Mouse (Mus musculus) heart, adult 2 months (tissue): ENCODE measurements around the gene Lmntd1. TPM values are rescaled to one million over a fixed set of nuclear protein-coding genes. Genes with fewer than 3 reads are reported as not detected.

Source experiments
- DNase-seq, 2 experiments: peaks; one replicate each; pipeline ENCODE4 v3.0.0; 2021
- H3K27ac ChIP-seq: fragments of 200-600 bp; 2 replicates; pipeline ENCODE4 v1.8.1; 2022
- H3K27me3 ChIP-seq: fragments of 200-500 bp; 2 replicates; pipeline ENCODE4 v1.6.1; 2012; ENCODE audit warnings: mild to moderate bottlenecking, low read length, inconsistent platforms, mixed read lengths; ENCODE audit not compliant: control insufficient read depth, insufficient read depth
- H3K36me3 ChIP-seq: fragments of 200-500 bp; 2 replicates; pipeline ENCODE4 v1.6.1; 2012; ENCODE audit warnings: low read length, inconsistent platforms; ENCODE audit not compliant: control insufficient read depth, insufficient read depth
- H3K4me1 ChIP-seq: fragments of 200-500 bp; 2 replicates; pipeline ENCODE4 v1.6.1; 2011; ENCODE audit warnings: low read length; ENCODE audit not compliant: control insufficient read depth, insufficient read depth
- H3K4me3 ChIP-seq: fragments of 200-600 bp; 2 replicates; pipeline ENCODE4 v1.8.1; 2022
- H3K79me2 ChIP-seq: fragments of 200-500 bp; replicated peaks from 2 replicates; pipeline ENCODE4 v1.6.1; 2012; ENCODE audit warnings: mild to moderate bottlenecking, inconsistent platforms, low read length, moderate library complexity, mixed read lengths; ENCODE audit not compliant: control insufficient read depth, insufficient read depth
- H3K9ac ChIP-seq: fragments of 200-500 bp; 2 replicates; pipeline ENCODE4 v1.6.1; 2012; ENCODE audit warnings: low read depth, mild to moderate bottlenecking, control low read depth, inconsistent platforms, low read length, mixed read lengths
- CTCF ChIP-seq: fragments of 200-600 bp; IDR thresholded peaks from 2 replicates; pipeline ENCODE4 v1.8.1; 2022; ENCODE audit warnings: antibody characterized with exemption, mild to moderate bottlenecking, moderate library complexity
- EP300 ChIP-seq: fragments of 200-500 bp; IDR thresholded peaks from 2 replicates; pipeline ENCODE4 v1.6.1; 2011; ENCODE audit warnings: low read depth, low read length, control low read depth; ENCODE audit not compliant: insufficient read depth
- POLR2A ChIP-seq: fragments of 200-500 bp; IDR thresholded peaks from 2 replicates; pipeline ENCODE4 v1.6.1; 2011; ENCODE audit warnings: mild to moderate bottlenecking, low read depth, low read length, control low read depth; ENCODE audit not compliant: insufficient read depth
- WGBS: fragments of 180-500 bp; shearing (Covaris S2); methylation state at CpG from one replicate; pipeline ENCODE4 v1.1.7; 2018; 5-methylcytosine and 5-hydroxymethylcytosine counted together
- intact Hi-C: fragments of 180-260 bp; cut with DNase I; formaldehyde crosslinking; loops from one replicate; pipeline ENCODE4 v1.15.1; 2025
- polyA plus RNA-seq: library from polyadenylated mRNA; depleted of rRNA; stranded (reverse); fragments of >200 nt; gene quantifications from 2 replicates; pipeline ENCODE4 v1.2.3, GENCODE M21; 2012
- total RNA-seq, 2 experiments: library from RNA; stranded (reverse); gene quantifications; 2 replicates each; pipeline ENCODE4 v1.2.3; 2021

The Lmntd1 gene
- total and polyA plus RNA-seq, 3 experiments, result 2.0 to 6.7 (median 2.2) TPM

- Histone ChIP-seq H3K27me3 (no peaks in the 10 kb centered on the region), H3K27ac (no peak overlapping the region), H3K9ac (no peak overlapping the region), H3K79me2 (no peaks in the 10 kb centered on the region), H3K4me3 (no peak overlapping the region), H3K4me1 (no peaks in the 10 kb centered on the region), H3K36me3 (no peaks in the 10 kb centered on the region)
- TF ChIP-seq CTCF (no peak), EP300 (no peak), POLR2A (no peak)
- intact Hi-C loops, result no loop called here
- no peak for DNase-seq
- WGBS, result 84% methylated on average over 2 of the region's 2 CpGs
These were observed 69.3 kb downstream of the Lmntd1 start for GRCm38 (mm10) chr6:145544838-145545237.

GRCm38 (mm10) chr6:145544304-145544703, 69.8 kb downstream of the Lmntd1 start:
- no peaks in the 10 kb centered on the region for H3K79me2 ChIP-seq
- no peaks in the 10 kb centered on the region for H3K4me1 ChIP-seq
- H3K27ac ChIP-seq, result no peak overlapping the region
- no peaks in the 10 kb centered on the region for H3K27me3 ChIP-seq
- H3K36me3 ChIP-seq, result no peaks in the 10 kb centered on the region
- no peak overlapping the region for H3K4me3 ChIP-seq
- TF ChIP-seq POLR2A, result no peak
- TF ChIP-seq EP300, result no peak
- TF ChIP-seq CTCF, result no peak
- no peak overlapping the region for H3K9ac ChIP-seq
- intact Hi-C loops, result no loop called here
- no peak for DNase-seq
- 79% methylated on average over 12 of the region's 12 CpGs for WGBS

- H3K27me3 ChIP-seq, result no peaks in the 10 kb centered on the region
- H3K4me1 ChIP-seq, result no peaks in the 10 kb centered on the region
- no peak for TF ChIP-seq CTCF
- TF ChIP-seq POLR2A, result no peak
- 82% methylated on average over 6 of the region's 6 CpGs for WGBS
- no peaks in the 10 kb centered on the region for H3K36me3 ChIP-seq
- intact Hi-C loops, result no loop called here
- no peak for DNase-seq
- no peak overlapping the region for H3K27ac ChIP-seq
- no peak overlapping the region for H3K4me3 ChIP-seq
- no peaks in the 10 kb centered on the region for H3K79me2 ChIP-seq
- H3K9ac ChIP-seq, result no peak overlapping the region
These were observed 74.6 kb downstream of the Lmntd1 start for GRCm38 (mm10) chr6:145539568-145539859.

- H3K4me1 ChIP-seq, result no peaks in the 10 kb centered on the region
- intact Hi-C loops, result no loop called here
- WGBS, result 76% methylated on average over 11 of the region's 11 CpGs
- H3K79me2 ChIP-seq, result no peaks in the 10 kb centered on the region
- TF ChIP-seq POLR2A (no peak), EP300 (no peak), CTCF (no peak)
- no peak overlapping the region for H3K9ac ChIP-seq
- H3K27me3 ChIP-seq, result no peaks in the 10 kb centered on the region
- no peak overlapping the region for H3K27ac ChIP-seq
- DNase-seq, result no peak
- no peaks in the 10 kb centered on the region for H3K36me3 ChIP-seq
- H3K4me3 ChIP-seq, result no peak overlapping the region
These were observed 75.1 kb downstream of the Lmntd1 start for GRCm38 (mm10) chr6:145538787-145539567.

GRCm38 (mm10) chr6:145530464-145530863, 83.7 kb downstream of the Lmntd1 start:
- Histone ChIP-seq H3K4me3 (no peak overlapping the region), H3K36me3 (no peaks in the 10 kb centered on the region), H3K4me1 (no peaks in the 10 kb centered on the region), H3K27ac (no peak overlapping the region), H3K27me3 (no peaks in the 10 kb centered on the region), H3K9ac (no peak overlapping the region), H3K79me2 (no peaks in the 10 kb centered on the region)
- no peak for DNase-seq
- WGBS, result 67% methylated on average over 3 of the region's 3 CpGs
- intact Hi-C loops, result no loop called here
- TF ChIP-seq POLR2A, result no peak

GRCm38 (mm10) chr6:145523337-145523736, 90.8 kb downstream of the Lmntd1 start:
- DNase-seq, result no peak
- H3K27ac ChIP-seq, result no peak overlapping the region
- H3K36me3 ChIP-seq, result no peaks in the 10 kb centered on the region
- H3K4me3 ChIP-seq, result no peak overlapping the region
- H3K27me3 ChIP-seq, result no peaks in the 10 kb centered on the region
- H3K79me2 ChIP-seq, result no peaks in the 10 kb centered on the region
- intact Hi-C loops, result no loop called here
- TF ChIP-seq EP300, result no peak
- no peak for TF ChIP-seq CTCF
- no peak for TF ChIP-seq POLR2A
- 78% methylated on average over 9 of the region's 9 CpGs for WGBS
- H3K9ac ChIP-seq, result no peak overlapping the region
- H3K4me1 ChIP-seq, result peaks cover 2% of the 10 kb centered on the region; the same call in 1 of the 2 replicates
